Mouse (Mus musculus): ENCODE measurements around the gene Ckap2. TPM values are rescaled to one million over a fixed set of nuclear protein-coding genes. Genes with fewer than 3 reads are reported as not detected.

Gene Ckap2
- total RNA-seq, 2 experiments from 2014 or later = 32.1 to 34.8 TPM

GRCm38 (mm10) chr8:22148367-22148740, 37.3 kb downstream of the Ckap2 start:
- DNase-seq = no peak

- no peak for DNase-seq
Measured at GRCm38 (mm10) chr8:22147706-22148366, 37.8 kb downstream of the Ckap2 start.

- no peak for DNase-seq
Measured at GRCm38 (mm10) chr8:22145831-22146230, 39.8 kb downstream of the Ckap2 start.

GRCm38 (mm10) chr8:22143764-22144491, 41.7 kb downstream of the Ckap2 start:
- DNase-seq = no peak

GRCm38 (mm10) chr8:22142592-22142991, 43.0 kb downstream of the Ckap2 start:
- DNase-seq = no peak

- DNase-seq = no peak
Measured at GRCm38 (mm10) chr8:22141836-22142385, 43.7 kb downstream of the Ckap2 start.

- DNase-seq = peak; percentile 54
Measured at GRCm38 (mm10) chr8:22136462-22136861, 49.2 kb downstream of the Ckap2 start.

GRCm38 (mm10) chr8:22134750-22135135, 50.9 kb downstream of the Ckap2 start:
- DNase-seq = no peak

- DNase-seq = no peak
Measured at GRCm38 (mm10) chr8:22134078-22134749, 51.4 kb downstream of the Ckap2 start.

GRCm38 (mm10) chr8:22132062-22132461, 53.6 kb downstream of the Ckap2 start:
- no peak for DNase-seq

GRCm38 (mm10) chr8:22124220-22125152, 61.1 kb downstream of the Ckap2 start, which contains the start of gene Nek5:
TSS of gene Nek5 (minus strand) at chr8:22125053.
- peak; percentile 33 for DNase-seq

Other genes starting within 250 kb of the Ckap2 start
- not detected for gene Defb35, start 247.5 kb downstream of the Ckap2 start, total RNA-seq (2021)
- gene Defb13, start 239.1 kb downstream of the Ckap2 start, total RNA-seq (2021) = not detected
- gene Fam90a1a, start 227.1 kb downstream of the Ckap2 start, total RNA-seq (2021) = not detected
- not detected for gene Ccdc70, start 216.0 kb downstream of the Ckap2 start, total RNA-seq (2021)
- under 1 TPM; 0.38 to 0.55 TPM for gene Atp7b, start 125.5 kb downstream of the Ckap2 start, total RNA-seq (2021)
- 10 to 100 TPM; 11.4 to 14.5 TPM for gene Alg11, start 125.1 kb downstream of the Ckap2 start, total RNA-seq (2021)
- not detected for gene Nek5, start 60.8 kb downstream of the Ckap2 start, total RNA-seq (2021)
- gene Nek3, start 19.4 kb downstream of the Ckap2 start, total RNA-seq (2021) = 1 to 10 TPM; 1.9 to 2.4 TPM
- gene Vps36, start 7.0 kb upstream of the Ckap2 start, total RNA-seq (2021) = 10 to 100 TPM; 31.4 to 34.2 TPM
- 10 to 100 TPM; 14.4 to 14.6 TPM for gene Thsd1, start 41.5 kb upstream of the Ckap2 start, total RNA-seq (2021)
- not detected for gene Tpte, start 97.6 kb upstream of the Ckap2 start, total RNA-seq (2021)
- gene Slc25a15, start 212.8 kb upstream of the Ckap2 start, total RNA-seq (2021) = 10 to 100 TPM; 13.2 to 13.6 TPM
- gene Mrps31, start 225.5 kb upstream of the Ckap2 start, total RNA-seq (2021) = 10 to 100 TPM; 49.4 to 52.1 TPM